Mouse (Mus musculus) Patski (cell line): ENCODE data around the gene C1qtnf1. TPM values are rescaled to one million over a fixed set of nuclear protein-coding genes. Genes with fewer than 3 reads are reported as not detected.

ENCODE experiments used
- ATAC-seq: fragments of 100-300 bp; one replicate; pipeline ENCODE4 v1.8.0; 2021
- CTCF ChIA-PET: fragments of 350-600 bp; sonication (Branson Sonifier 250); formaldehyde crosslinking; loops from one replicate; lab custom pipeline; 2022; ENCODE audit warnings: inconsistent platforms; lab: Charles Lee
- POLR2A ChIA-PET: fragments of 350-600 bp; sonication (Branson Sonifier 250); formaldehyde crosslinking; loops from one replicate; lab custom pipeline; 2022; ENCODE audit warnings: antibody characterized with exemption, inconsistent platforms; lab: Charles Lee
- DNase-seq: peaks from one replicate; pipeline ENCODE4 v3.0.0-alpha.2; 2011; ENCODE audit warnings: low read depth, low spot score
- H3K27me3 ChIP-seq: fragments of 371-371 bp; one replicate; pipeline ENCODE4 v1.5.1; 2021
- CTCF ChIP-seq: fragments of 100-300 bp; IDR thresholded peaks from one replicate; pipeline ENCODE4 v1.5.1; 2021
- in situ Hi-C: fragments of 300-500 bp; cut with MboI; formaldehyde crosslinking; loops from 3 replicates; pipeline ENCODE4 v1.11.1; 2018; ENCODE audit warnings: low pct_unique_long_range_greater_than_20kb, mixed read lengths
- polyA plus RNA-seq: library from polyadenylated mRNA; unstranded; gene quantifications from one replicate; pipeline ENCODE4 v1.2.3, GENCODE M21; 2021

The C1qtnf1 gene
- polyA plus RNA-seq, 1 experiment from 2014 or later, result 11.2 TPM

DNA sequence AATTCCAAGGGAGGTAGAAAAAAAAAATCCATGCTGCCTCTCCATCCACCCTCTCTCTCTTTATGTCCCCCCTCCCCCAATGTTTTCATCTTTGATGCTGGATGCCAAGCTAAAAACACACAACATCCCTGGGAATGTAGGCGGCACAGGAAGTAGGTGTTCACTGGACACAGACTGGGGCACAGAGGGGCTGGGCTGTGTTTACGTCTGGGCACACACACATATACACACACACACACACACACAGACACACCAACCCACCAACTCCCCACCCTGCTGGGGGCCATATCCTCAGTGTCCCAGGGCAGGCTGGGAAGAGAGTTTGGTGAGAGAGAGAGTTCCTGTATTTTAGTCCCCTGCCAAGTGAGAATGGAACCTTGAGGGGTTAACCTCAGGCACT lies 65.5 kb downstream of the C1qtnf1 start:
- no peak for ATAC-seq
- TF ChIP-seq CTCF, result no peak
- H3K27me3 ChIP-seq, result peaks cover 3% of the 10 kb centered on the region

GRCm38 (mm10) chr11:118494001-118494737 lies 66.2 kb downstream of the C1qtnf1 start:
- ChIA-PET CTCF (interaction anchor here (1.0 kb wide), 1 partner anchor 25 kb away, joined by 3 read pairs; no protein-coding TSS in a partner anchor), POLR2A (no interaction called here)
- ATAC-seq (no peak), DNase-seq (no peak)
- in situ Hi-C loops, result no loop called here
- no peak for TF ChIP-seq CTCF
- H3K27me3 ChIP-seq, result peaks cover 3% of the 10 kb centered on the region

More for the DNA sequence above, 65.5 kb downstream of the C1qtnf1 start:
- no peak for DNase-seq
- in situ Hi-C loops, result no loop called here
- ChIA-PET CTCF (interaction anchor here (1.2 kb wide), 1 partner anchor 14 kb away, joined by 3 read pairs; no protein-coding TSS in a partner anchor), POLR2A (interaction anchor here (0.8 kb wide), 1 partner anchor 14 kb away, joined by 3 read pairs; no protein-coding TSS in a partner anchor)

DNA sequence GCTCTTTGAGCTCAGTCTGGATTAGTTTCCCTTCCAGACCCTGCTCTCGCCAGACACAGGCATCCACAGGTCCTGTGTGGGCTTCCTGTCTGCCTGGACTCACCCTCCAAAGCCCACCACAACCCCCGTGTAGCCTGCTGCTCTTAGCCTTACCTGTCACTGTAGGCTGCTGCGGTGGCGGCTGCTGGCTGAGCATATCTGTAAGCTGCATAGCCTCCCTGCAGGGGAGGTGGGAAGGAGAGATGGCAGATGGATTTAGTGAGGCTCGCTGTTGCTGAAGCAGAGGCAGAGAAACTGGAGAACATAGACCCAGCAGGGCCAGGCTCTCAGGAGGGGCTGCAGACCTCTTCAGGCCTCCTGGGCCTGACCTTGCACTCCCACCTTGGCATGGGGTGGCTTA lies 67.1 kb downstream of the C1qtnf1 start:
- ATAC-seq (no peak), DNase-seq (no peak)
- in situ Hi-C loops, result no loop called here
- no peak for TF ChIP-seq CTCF
- ChIA-PET CTCF (interaction anchor here (1.0 to 1.5 kb wide), 2 partner anchors 13 to 26 kb away, joined by 3 to 5 read pairs; no protein-coding TSS in a partner anchor), POLR2A (no interaction called here)
- H3K27me3 ChIP-seq, result peaks cover 3% of the 10 kb centered on the region

DNA sequence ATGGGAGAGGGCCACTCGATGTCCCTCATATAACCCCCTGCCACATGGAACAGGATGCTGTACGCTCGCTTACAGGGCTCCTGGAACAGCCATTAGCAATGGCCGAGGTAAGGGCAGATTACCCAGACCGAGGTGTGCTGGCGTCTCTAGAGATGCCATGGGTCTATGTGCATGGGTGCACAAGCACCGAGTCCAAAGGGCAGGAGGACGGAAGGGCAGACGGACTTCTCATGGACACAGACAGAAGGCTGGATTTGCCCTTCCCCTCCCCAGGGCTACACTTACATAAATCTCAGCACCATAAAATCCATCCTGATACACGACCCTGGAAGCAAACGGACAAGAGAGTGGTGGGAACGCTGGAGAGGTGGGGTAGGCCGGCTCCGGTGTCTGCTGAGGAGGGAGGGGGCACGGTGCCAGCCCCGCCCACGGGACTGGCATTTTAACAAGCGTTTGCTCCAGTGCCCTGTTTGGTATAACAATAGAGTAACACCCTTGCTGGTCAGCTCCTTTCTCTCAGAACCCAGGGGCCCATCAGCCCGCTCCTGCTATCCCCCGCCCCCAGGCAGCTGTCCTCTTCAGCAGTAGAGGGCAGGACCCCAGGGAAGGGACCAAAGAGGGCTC lies 68.2 kb downstream of the C1qtnf1 start:
- no peak for DNase-seq
- ChIA-PET POLR2A (no interaction called here), CTCF (interaction anchor here (1.5 kb wide), 1 partner anchor 12 kb away, joined by 5 read pairs; no protein-coding TSS in a partner anchor)
- in situ Hi-C loops, result no loop called here
- no peak for ATAC-seq
- peaks cover 3% of the 10 kb centered on the region for H3K27me3 ChIP-seq
- TF ChIP-seq CTCF, result no peak

Other genes with a start within 250 kb of the C1qtnf1 start
- 30.8 TPM for gene Cyth1, start 179.6 kb upstream of the C1qtnf1 start, polyA plus RNA-seq
- 26.0 TPM for gene Usp36, start 138.0 kb upstream of the C1qtnf1 start, polyA plus RNA-seq
- gene Cep295nl, start 85.7 kb upstream of the C1qtnf1 start, polyA plus RNA-seq, result 0.41 TPM
- gene Timp2, start 72.5 kb upstream of the C1qtnf1 start, polyA plus RNA-seq, result 459 TPM
- 113 TPM for gene Lgals3bp, start 26.1 kb upstream of the C1qtnf1 start, polyA plus RNA-seq
- 49.4 TPM for gene Cant1, start 9.1 kb upstream of the C1qtnf1 start, polyA plus RNA-seq
- 4.7 TPM for gene Engase, start 48.6 kb downstream of the C1qtnf1 start, polyA plus RNA-seq